Mouse (Mus musculus) lung, postnatal 0 days (tissue): Measurements from ENCODE around the gene Invs. TPM values are rescaled to one million over a fixed set of nuclear protein-coding genes. Genes with fewer than 3 reads are reported as not detected.
A peak's percentile ranks its signal among the peaks of the same experiment; 100 is the strongest.
"Not testable (repeated sequence)": the region's sequence is repeated elsewhere in the genome, so short reads cannot be mapped to it uniquely, and the experiment has no call there.

Experiments used
- ATAC-seq: fragments of 200-750 bp; cut with Nextera tagmentation; 2 replicates; pipeline ENCODE4 v1.8.0; 2017; ENCODE audit warnings: moderate library complexity
- DNase-seq: peaks from one replicate; pipeline ENCODE4 v3.0.0-alpha.2; 2016; ENCODE audit warnings: low spot score
- H3K27ac ChIP-seq: fragments of 300-500 bp; sonication (generic); 2 replicates; pipeline ENCODE4 v1.5.1; 2014; ENCODE audit warnings: antibody characterized with exemption, mild to moderate bottlenecking, low read length, mixed read lengths
- H3K27me3 ChIP-seq: fragments of 300-500 bp; sonication (generic); replicated peaks from 2 replicates; pipeline ENCODE4 v1.6.1; 2014; ENCODE audit warnings: low read length, mixed read lengths; ENCODE audit not compliant: insufficient read depth
- H3K36me3 ChIP-seq: fragments of 300-500 bp; sonication (generic); 2 replicates; pipeline ENCODE4 v1.6.1; 2014; ENCODE audit warnings: low read length, mixed read lengths; ENCODE audit not compliant: insufficient read depth
- H3K4me1 ChIP-seq: fragments of 300-500 bp; sonication (generic); 2 replicates; pipeline ENCODE4 v1.6.1; 2014; ENCODE audit warnings: antibody characterized with exemption, low read depth, low read length, mixed read lengths; ENCODE audit not compliant: insufficient read depth
- H3K4me2 ChIP-seq: fragments of 300-500 bp; sonication (generic); replicated peaks from 2 replicates; pipeline ENCODE4 v1.6.1; 2014; ENCODE audit warnings: low read depth, mild to moderate bottlenecking, low read length, moderate library complexity, mixed read lengths
- H3K4me3 ChIP-seq: fragments of 300-500 bp; sonication (generic); 2 replicates; pipeline ENCODE4 v1.5.1; 2014; ENCODE audit warnings: low read depth, low read length
- H3K9ac ChIP-seq: fragments of 300-500 bp; sonication (generic); replicated peaks from 2 replicates; pipeline ENCODE4 v1.6.1; 2014; ENCODE audit warnings: low read depth, mild to moderate bottlenecking
- H3K9me3 ChIP-seq: fragments of 300-500 bp; sonication (generic); 2 replicates; pipeline ENCODE4 v1.6.1; 2016; ENCODE audit warnings: low read length, mixed read lengths
- CTCF ChIP-seq: IDR thresholded peaks from 2 replicates; pipeline ENCODE4 v1.5.1; 2016; ENCODE audit warnings: antibody characterized with exemption, mild to moderate bottlenecking
- EP300 ChIP-seq: IDR thresholded peaks from 2 replicates; pipeline ENCODE4 v1.6.1; 2016; ENCODE audit warnings: antibody characterized with exemption, mild to moderate bottlenecking, control low read depth
- WGBS: fragments of 180-500 bp; shearing (Covaris S2); extraction: QIAGEN DNeasy Blood & Tissue Kit; methylation state at CpG from one replicate; pipeline ENCODE4 v1.1.7; 2014; 5-methylcytosine and 5-hydroxymethylcytosine counted together
- polyA plus RNA-seq: library from polyadenylated mRNA; unstranded; fragments of >200 nt; fragmentation: Nextera tagmentation; extraction: Ambion mirVana; gene quantifications from 2 replicates; pipeline ENCODE4 v1.2.1, GENCODE M21; 2015

The Invs gene
- polyA plus RNA-seq, 1 experiment from 2014 or later = 4.5 TPM

GRCm38 (mm10) chr4:48396949-48397348, 117.4 kb downstream of the Invs start:
- WGBS = 94% methylated on average over 3 of the region's 3 CpGs

GRCm38 (mm10) chr4:48403066-48403640, 123.6 kb downstream of the Invs start:
- H3K27ac ChIP-seq = no peak overlapping the region
- TF ChIP-seq EP300 = no peak
- TF ChIP-seq CTCF = no peak
- no peaks in the 10 kb centered on the region for H3K27me3 ChIP-seq
- 71% methylated on average over 16 of the region's 16 CpGs for WGBS
- no peak for ATAC-seq
- H3K4me3 ChIP-seq = no peak overlapping the region
- no peaks in the 10 kb centered on the region for H3K4me1 ChIP-seq
- no peaks in the 10 kb centered on the region for H3K36me3 ChIP-seq
- no peak overlapping the region for H3K4me2 ChIP-seq
- no peaks in the 10 kb centered on the region for H3K9me3 ChIP-seq
- no peak overlapping the region for H3K9ac ChIP-seq
- no peak for DNase-seq

More at GRCm38 (mm10) chr4:48396949-48397348, 117.4 kb downstream of the Invs start:
- H3K9ac ChIP-seq = no peak overlapping the region
- no peak overlapping the region for H3K4me3 ChIP-seq
- no peaks in the 10 kb centered on the region; the same call in 1 of the 2 replicates for H3K36me3 ChIP-seq
- ATAC-seq (no peak), DNase-seq (no peak)
- H3K9me3 ChIP-seq = no peaks in the 10 kb centered on the region
- H3K4me2 ChIP-seq = no peak overlapping the region
- TF ChIP-seq EP300 = no peak
- TF ChIP-seq CTCF = no peak
- H3K4me1 ChIP-seq = no peaks in the 10 kb centered on the region
- no peaks in the 10 kb centered on the region for H3K27me3 ChIP-seq
- H3K27ac ChIP-seq = no peak overlapping the region

GRCm38 (mm10) chr4:48405724-48406491, 126.3 kb downstream of the Invs start:
- not testable (repeated sequence) for DNase-seq, H3K9me3 ChIP-seq, H3K36me3 ChIP-seq, H3K4me3 ChIP-seq, H3K27me3 ChIP-seq, H3K4me2 ChIP-seq, H3K27ac ChIP-seq, ATAC-seq, H3K9ac ChIP-seq, H3K4me1 ChIP-seq
- 88% methylated on average over 8 of the region's 10 CpGs for WGBS

GRCm38 (mm10) chr4:48407350-48408039, 127.9 kb downstream of the Invs start:
- Histone ChIP-seq H3K4me1 (no peaks in the 10 kb centered on the region), H3K9me3 (no peaks in the 10 kb centered on the region), H3K27me3 (no peaks in the 10 kb centered on the region), H3K27ac (no peak overlapping the region), H3K4me2 (peak overlapping the region; percentile 20; the same call in 1 of the 2 replicates), H3K9ac (no peak overlapping the region), H3K4me3 (no peak overlapping the region), H3K36me3 (no peaks in the 10 kb centered on the region)
- 35% methylated on average over 18 of the region's 18 CpGs for WGBS
- TF ChIP-seq CTCF = peak; percentile 91
- TF ChIP-seq EP300 = no peak
- peak; percentile 55 for ATAC-seq
- peak; percentile 41 for DNase-seq

- H3K9ac ChIP-seq = no peak overlapping the region
- no peak overlapping the region for H3K4me2 ChIP-seq
- no peak for TF ChIP-seq CTCF
- TF ChIP-seq EP300 = no peak
- no peaks in the 10 kb centered on the region for H3K27me3 ChIP-seq
- no peak overlapping the region for H3K4me3 ChIP-seq
- ATAC-seq (no peak), DNase-seq (no peak)
- no peak overlapping the region for H3K27ac ChIP-seq
- no peaks in the 10 kb centered on the region for H3K4me1 ChIP-seq
- H3K9me3 ChIP-seq = no peaks in the 10 kb centered on the region
- no peaks in the 10 kb centered on the region for H3K36me3 ChIP-seq
- 87% methylated on average over 8 of the region's 8 CpGs for WGBS
Observed at GRCm38 (mm10) chr4:48413473-48413872, 133.9 kb downstream of the Invs start.

GRCm38 (mm10) chr4:48415838-48416335, 136.3 kb downstream of the Invs start:
- H3K4me2 ChIP-seq = no peak overlapping the region
- H3K27me3 ChIP-seq = no peaks in the 10 kb centered on the region
- H3K4me3 ChIP-seq = no peak overlapping the region
- no peaks in the 10 kb centered on the region for H3K4me1 ChIP-seq
- 82% methylated on average over 10 of the region's 10 CpGs for WGBS
- no peaks in the 10 kb centered on the region for H3K9me3 ChIP-seq
- no peak overlapping the region for H3K27ac ChIP-seq
- ATAC-seq (no peak), DNase-seq (no peak)
- H3K36me3 ChIP-seq = no peaks in the 10 kb centered on the region
- no peak for TF ChIP-seq CTCF
- H3K9ac ChIP-seq = no peak overlapping the region
